Mouse (Mus musculus) kidney, adult 2 months (tissue): ENCODE results near the gene Iqschfp. TPM values are rescaled to one million over a fixed set of nuclear protein-coding genes. Genes with fewer than 3 reads are reported as not detected.

Experiments
- DNase-seq: peaks from one replicate; pipeline ENCODE4 v3.0.0; 2021
- H3K27ac ChIP-seq: fragments of 200-500 bp; 2 replicates; pipeline ENCODE4 v1.5.1; 2012; ENCODE audit warnings: low read depth, low read length, control low read depth, inconsistent platforms; ENCODE audit not compliant: insufficient read depth
- H3K27me3 ChIP-seq: fragments of 200-500 bp; replicated peaks from 2 replicates; pipeline ENCODE4 v1.6.1; 2012; ENCODE audit warnings: mild to moderate bottlenecking, moderate library complexity, low read length, inconsistent platforms; ENCODE audit not compliant: control insufficient read depth, insufficient read depth
- H3K36me3 ChIP-seq: fragments of 200-500 bp; 2 replicates; pipeline ENCODE4 v1.6.1; 2012; ENCODE audit warnings: mild to moderate bottlenecking, moderate library complexity, low read length, inconsistent platforms; ENCODE audit not compliant: control insufficient read depth, insufficient read depth
- H3K4me1 ChIP-seq: fragments of 200-500 bp; 2 replicates; pipeline ENCODE4 v1.6.1; 2011; ENCODE audit warnings: low read length; ENCODE audit not compliant: control insufficient read depth, insufficient read depth
- H3K4me3 ChIP-seq: fragments of 200-500 bp; 2 replicates; pipeline ENCODE4 v1.5.1; 2011; ENCODE audit warnings: mild to moderate bottlenecking, low read depth, low read length, control low read depth; ENCODE audit not compliant: insufficient read depth
- CTCF ChIP-seq: fragments of 200-500 bp; conservative IDR thresholded peaks from 2 replicates; pipeline ENCODE4 v1.5.1; 2011; ENCODE audit warnings: low read depth, mild to moderate bottlenecking, control low read depth, low read length, moderate library complexity, mixed read lengths; ENCODE audit not compliant: insufficient read depth, insufficient read length
- POLR2A ChIP-seq: fragments of 200-500 bp; IDR thresholded peaks from one replicate; pipeline ENCODE4 v1.6.1; 2011; ENCODE audit warnings: low read depth, low read length, control low read depth
- WGBS: fragments of 180-500 bp; shearing (Covaris S2); methylation state at CpG from one replicate; pipeline ENCODE4 v1.1.7; 2018; 5-methylcytosine and 5-hydroxymethylcytosine counted together
- polyA plus RNA-seq: library from polyadenylated mRNA; depleted of rRNA; stranded (reverse); fragments of >200 nt; gene quantifications from 2 replicates; pipeline ENCODE4 v1.2.3, GENCODE M21; 2012

Iqschfp gene
- polyA plus RNA-seq, 1 experiment, result not detected

DNA sequence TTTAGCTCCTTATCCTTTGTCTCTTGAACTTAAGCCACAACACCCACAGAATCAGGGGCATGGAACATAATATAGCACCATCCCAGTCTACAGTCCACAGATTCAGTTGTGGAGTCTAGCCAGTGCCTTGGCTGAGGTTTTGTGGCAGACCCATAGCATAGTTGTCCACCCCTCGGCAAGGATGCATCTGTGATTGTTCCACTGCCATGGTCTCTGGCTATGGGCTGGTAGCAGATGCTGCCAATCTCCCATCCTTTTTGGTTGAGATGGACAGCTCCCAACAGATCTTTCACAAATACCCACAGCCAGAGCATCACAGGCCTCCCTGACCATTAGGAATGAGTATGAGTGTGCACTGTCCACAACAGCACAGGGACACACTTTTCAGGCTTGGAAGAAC is 5.9 kb upstream of the Iqschfp start:
- Histone ChIP-seq H3K36me3 (no peaks in the 10 kb centered on the region), H3K27ac (no peak overlapping the region), H3K4me1 (no peaks in the 10 kb centered on the region), H3K4me3 (no peak overlapping the region), H3K27me3 (no peaks in the 10 kb centered on the region)
- 86% methylated on average over 1 of the region's 1 CpGs for WGBS
- TF ChIP-seq POLR2A, result no peak
- TF ChIP-seq CTCF, result no peak
- no peak for DNase-seq

DNA sequence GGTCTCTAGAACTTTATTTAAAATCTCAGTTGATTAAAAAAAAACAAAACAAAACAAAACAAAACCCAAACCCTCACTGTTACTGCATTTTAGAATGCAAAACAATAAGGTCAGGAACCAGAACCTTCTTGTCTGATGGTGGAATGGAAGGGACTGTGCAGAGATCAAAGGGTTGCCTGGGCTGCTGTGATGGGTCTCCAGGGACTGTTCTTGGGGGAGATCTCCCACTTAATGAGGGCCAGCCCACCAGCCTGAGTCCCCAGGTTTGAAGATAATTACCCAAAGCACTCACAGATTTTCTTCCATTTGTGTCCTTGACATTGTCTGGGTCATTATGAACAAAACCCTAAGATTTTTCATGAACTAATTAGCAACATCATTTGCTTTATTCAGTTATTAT is 4.8 kb upstream of the Iqschfp start:
- no peaks in the 10 kb centered on the region for H3K36me3 ChIP-seq
- no peak for DNase-seq
- no peak overlapping the region for H3K27ac ChIP-seq
- H3K27me3 ChIP-seq, result no peaks in the 10 kb centered on the region
- TF ChIP-seq CTCF (no peak), POLR2A (no peak)
- no peak overlapping the region for H3K4me3 ChIP-seq
- no peaks in the 10 kb centered on the region for H3K4me1 ChIP-seq

DNA sequence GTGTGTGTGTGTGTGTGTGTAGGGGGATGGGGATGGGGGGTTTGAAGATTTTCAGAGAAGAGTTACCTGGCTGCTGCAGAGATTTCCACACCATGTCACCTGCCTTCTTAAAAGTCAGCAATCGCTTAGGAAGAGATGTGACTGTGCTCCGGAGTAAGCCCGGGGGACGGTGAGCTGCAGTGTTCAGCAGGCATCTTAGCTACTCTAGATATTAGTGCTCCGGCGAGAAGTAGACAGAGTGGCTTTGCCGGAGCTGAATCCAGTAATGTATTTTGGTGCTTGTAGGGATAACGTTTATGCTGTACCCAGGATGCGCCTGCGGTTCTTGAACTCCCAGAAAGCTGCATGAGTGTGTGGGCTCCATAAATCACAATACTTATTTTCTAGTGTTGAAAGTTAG is 736 bp downstream of the Iqschfp start:
- no peaks in the 10 kb centered on the region for H3K4me1 ChIP-seq
- no peaks in the 10 kb centered on the region for H3K36me3 ChIP-seq
- DNase-seq, result no peak
- no peak for TF ChIP-seq POLR2A
- 63% methylated on average over 10 of the region's 10 CpGs for WGBS
- H3K27ac ChIP-seq, result no peak overlapping the region
- H3K4me3 ChIP-seq, result no peak overlapping the region
- no peaks in the 10 kb centered on the region for H3K27me3 ChIP-seq

DNA sequence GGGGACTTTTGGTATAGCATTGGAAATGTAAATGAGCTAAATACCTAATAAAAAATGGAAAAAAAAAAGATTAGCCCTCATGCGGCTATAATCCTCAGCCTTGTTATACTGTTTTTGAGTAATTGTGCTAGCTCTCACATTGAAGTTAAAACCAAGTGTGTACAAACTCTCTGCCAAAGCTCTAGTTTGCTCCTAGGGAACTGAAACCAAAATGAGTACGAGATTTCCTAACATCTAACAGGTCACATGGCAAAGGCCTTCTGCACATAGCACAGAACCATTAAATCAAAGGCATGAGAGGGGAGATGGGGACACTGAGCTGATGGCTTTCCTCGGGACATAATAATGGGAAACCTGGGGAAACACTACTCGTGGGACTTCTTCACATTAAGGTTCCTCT is 10.5 kb downstream of the Iqschfp start:
- Histone ChIP-seq H3K27ac (no peak overlapping the region), H3K36me3 (no peaks in the 10 kb centered on the region), H3K27me3 (no peaks in the 10 kb centered on the region), H3K4me1 (no peaks in the 10 kb centered on the region), H3K4me3 (no peak overlapping the region)
- TF ChIP-seq POLR2A, result no peak
- no peak for TF ChIP-seq CTCF
- WGBS, result 75% methylated on average over 4 of the region's 4 CpGs
- DNase-seq, result no peak

DNA sequence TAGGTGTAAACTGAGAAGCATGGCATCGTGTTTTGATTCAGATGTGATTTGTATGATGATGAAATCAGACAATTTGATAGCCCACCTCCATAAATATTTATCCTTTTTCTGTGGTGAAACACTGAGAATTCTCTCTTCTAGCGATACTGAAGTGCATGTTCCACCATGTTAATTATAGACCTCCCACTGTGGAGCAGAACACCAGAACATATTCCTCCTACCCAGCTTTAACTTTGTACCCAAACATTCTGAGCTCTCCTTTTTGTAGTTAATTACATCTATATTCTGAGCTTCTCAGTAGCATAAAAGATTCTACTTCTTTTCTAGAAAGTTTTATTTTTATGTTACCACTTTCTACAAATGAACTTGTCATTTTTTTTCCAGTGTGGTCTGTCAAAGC is 16.6 kb downstream of the Iqschfp start:
- Histone ChIP-seq H3K4me3 (no peak overlapping the region), H3K27me3 (no peaks in the 10 kb centered on the region), H3K4me1 (no peaks in the 10 kb centered on the region), H3K36me3 (no peaks in the 10 kb centered on the region), H3K27ac (no peak overlapping the region)
- WGBS, result 82% methylated on average over 2 of the region's 2 CpGs
- DNase-seq, result no peak
- TF ChIP-seq POLR2A (no peak), CTCF (no peak)

DNA sequence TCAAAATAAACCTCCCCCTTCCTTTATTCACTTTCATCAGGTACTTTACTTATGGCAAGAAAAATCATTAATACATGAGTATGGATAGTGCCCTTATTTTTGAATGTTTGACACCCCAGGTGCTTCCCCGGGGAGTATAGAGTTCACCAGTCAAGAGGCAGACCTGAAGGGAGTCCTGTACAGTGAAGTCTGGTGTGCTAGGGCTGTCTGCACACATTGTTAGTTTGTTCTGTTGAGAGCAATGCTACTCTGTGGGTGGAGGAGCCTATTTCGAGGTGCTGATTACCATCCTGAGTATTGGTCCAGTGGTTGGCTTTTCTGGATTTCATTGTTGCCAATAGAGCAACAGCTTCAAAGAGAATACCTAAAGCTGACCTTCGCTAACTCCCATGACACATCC is 26.1 kb downstream of the Iqschfp start:
- Histone ChIP-seq H3K4me3 (no peak overlapping the region), H3K27ac (no peak overlapping the region), H3K36me3 (no peaks in the 10 kb centered on the region), H3K27me3 (no peaks in the 10 kb centered on the region), H3K4me1 (no peaks in the 10 kb centered on the region)
- no peak for TF ChIP-seq POLR2A
- 82% methylated on average over 3 of the region's 3 CpGs for WGBS
- DNase-seq, result no peak

DNA sequence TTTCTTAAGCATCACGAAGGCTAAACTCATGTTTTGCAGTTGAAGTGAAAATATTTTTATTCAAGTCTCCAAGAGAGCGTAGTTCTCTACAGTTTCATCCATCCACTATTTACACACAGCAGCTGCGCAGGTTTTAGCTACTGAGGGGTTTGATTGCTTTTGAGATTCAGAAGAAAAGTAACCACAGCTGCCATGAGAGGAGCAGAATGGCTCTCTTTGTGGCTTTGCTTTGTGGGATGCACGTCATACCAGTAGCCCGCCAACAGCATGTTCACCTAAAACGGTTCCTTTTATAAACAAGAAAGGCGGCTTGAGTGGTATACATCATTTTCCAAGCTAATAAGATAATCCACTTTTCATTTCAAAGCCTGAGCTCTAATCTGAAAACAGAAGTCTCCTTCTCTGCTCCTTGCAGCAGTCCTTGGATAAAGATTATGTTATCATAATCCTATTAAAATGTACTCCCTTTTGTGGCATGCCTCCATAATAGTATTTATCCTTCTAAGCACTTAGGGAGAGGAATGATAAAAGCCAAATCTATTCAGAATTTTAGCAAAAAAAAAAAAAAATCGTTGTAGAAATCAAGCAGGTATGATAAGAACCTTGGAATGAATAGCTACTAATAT is 26.7 kb downstream of the Iqschfp start:
- 81% methylated on average over 8 of the region's 8 CpGs for WGBS
- TF ChIP-seq POLR2A (no peak), CTCF (no peak)
- H3K36me3 ChIP-seq, result no peaks in the 10 kb centered on the region
- DNase-seq, result no peak
- H3K4me1 ChIP-seq, result no peaks in the 10 kb centered on the region
- no peak overlapping the region for H3K4me3 ChIP-seq
- no peak overlapping the region for H3K27ac ChIP-seq
- H3K27me3 ChIP-seq, result no peaks in the 10 kb centered on the region

DNA sequence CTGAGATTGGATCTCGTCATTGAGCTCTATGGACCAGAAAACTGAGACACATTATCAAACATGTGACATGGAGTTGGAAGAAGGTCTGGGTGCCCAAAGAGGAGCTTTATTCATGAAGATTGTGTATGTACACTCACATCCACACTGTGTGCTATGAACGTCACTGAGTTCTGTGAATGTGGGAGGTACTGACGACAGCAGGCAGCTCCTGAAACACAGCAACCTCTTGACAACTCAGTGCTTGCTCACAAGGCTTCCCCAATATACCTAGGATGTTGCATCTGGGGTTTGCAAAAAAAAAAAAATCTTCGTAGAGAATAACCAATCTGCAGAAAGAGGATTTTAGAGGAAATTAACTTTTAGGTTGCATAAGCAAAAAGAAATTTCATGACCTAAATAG is 31.1 kb downstream of the Iqschfp start:
- Histone ChIP-seq H3K4me1 (no peaks in the 10 kb centered on the region), H3K36me3 (no peaks in the 10 kb centered on the region), H3K27me3 (no peaks in the 10 kb centered on the region), H3K4me3 (no peak overlapping the region), H3K27ac (no peak overlapping the region)
- WGBS, result 77% methylated on average over 4 of the region's 4 CpGs
- TF ChIP-seq CTCF, result no peak
- TF ChIP-seq POLR2A, result no peak
- DNase-seq, result no peak
